Mouse (Mus musculus): ENCODE measurements at regions not wholly inside any gene's neighbourhood (a gene's known extent, or its start where the extent isn't known, plus 50 kb on each side); places are given as distances from the start of the nearest gene placed in this dataset.

- H3K9ac ChIP-seq (ENCODE audit: insufficient read depth, low read depth, low read length, poor library complexity, severe bottlenecking) = no peak overlapping the region
- no peaks in the 10 kb centered on the region for H3K9me3 ChIP-seq (ENCODE audit: control insufficient read depth, insufficient read depth, low read depth, low read length)
- TF ChIP-seq ZNF384 (IDR thresholded peaks at IDR 0.05; ENCODE audit: low read depth, low read length) = no peak
- TF ChIP-seq HCFC1 (IDR thresholded peaks at IDR 0.05; ENCODE audit: borderline replicate concordance, insufficient read depth, low read length) = no peak
- no peak for TF ChIP-seq CHD2 (IDR thresholded peaks at IDR 0.05; ENCODE audit: low read depth, low read length)
- TF ChIP-seq MAFK (IDR thresholded peaks at IDR 0.05; ENCODE audit: insufficient read depth, low read depth, low read length) = no peak
- no peak for TF ChIP-seq ZC3H11A (IDR thresholded peaks at IDR 0.05; ENCODE audit: borderline replicate concordance, low read depth, low read length)
- no peak for DNase-seq (ENCODE audit: low read depth, low spot score)
- no peaks in the 10 kb centered on the region for H3K4me1 ChIP-seq (ENCODE audit: control insufficient read depth in 2 of 2, insufficient read depth in 2 of 2, low read length in 2 of 2, poor library complexity in 1 of 2)
- no peak overlapping the region for H3K27ac ChIP-seq (ENCODE audit: insufficient read depth, low read depth, low read length, poor library complexity, severe bottlenecking)
- no peaks in the 10 kb centered on the region for H3K36me3 ChIP-seq (ENCODE audit: control insufficient read depth, insufficient read depth, low read length, poor library complexity, severe bottlenecking)
- H3K4me3 ChIP-seq (ENCODE audit: insufficient read depth in 1 of 2, low read depth in 1 of 2, low read length in 2 of 2, poor library complexity in 1 of 2, severe bottlenecking in 1 of 2) = no peak overlapping the region
- in situ Hi-C loops (cut with MboI; ENCODE audit: low sequenced_read_pairs in 2 of 2, unreplicated experiment in 2 of 2) = no loop called here
Measured at GRCm38 (mm10) chr3:105214867-105215266, 148.2 kb downstream of the 4930564D02Rik start.

- Histone ChIP-seq H3K9ac (ENCODE audit: insufficient read depth, low read depth, low read length, poor library complexity, severe bottlenecking) (no peak overlapping the region), H3K4me3 (ENCODE audit: insufficient read depth in 1 of 2, low read depth in 1 of 2, low read length in 2 of 2, poor library complexity in 1 of 2, severe bottlenecking in 1 of 2) (no peak overlapping the region), H3K9me3 (ENCODE audit: control insufficient read depth, insufficient read depth, low read depth, low read length) (no peaks in the 10 kb centered on the region), H3K27ac (ENCODE audit: insufficient read depth, low read depth, low read length, poor library complexity, severe bottlenecking) (no peak overlapping the region), H3K36me3 (ENCODE audit: control insufficient read depth, insufficient read depth, low read length, poor library complexity, severe bottlenecking) (no peaks in the 10 kb centered on the region), H3K4me1 (ENCODE audit: control insufficient read depth in 2 of 2, insufficient read depth in 2 of 2, low read length in 2 of 2, poor library complexity in 1 of 2) (no peaks in the 10 kb centered on the region)
- in situ Hi-C loops (cut with MboI; ENCODE audit: low sequenced_read_pairs in 2 of 2, unreplicated experiment in 2 of 2) = no loop called here
- no peak for DNase-seq (ENCODE audit: low read depth, low spot score)
- no peak for TF ChIP-seq ZC3H11A (IDR thresholded peaks at IDR 0.05; ENCODE audit: borderline replicate concordance, low read depth, low read length)
- TF ChIP-seq ZNF384 (IDR thresholded peaks at IDR 0.05; ENCODE audit: low read depth, low read length) = no peak
- no peak for TF ChIP-seq MAFK (IDR thresholded peaks at IDR 0.05; ENCODE audit: insufficient read depth, low read depth, low read length)
- TF ChIP-seq HCFC1 (IDR thresholded peaks at IDR 0.05; ENCODE audit: borderline replicate concordance, insufficient read depth, low read length) = no peak
- no peak for TF ChIP-seq CHD2 (IDR thresholded peaks at IDR 0.05; ENCODE audit: low read depth, low read length)
Measured at GRCm38 (mm10) chr3:105215729-105216128, 149.1 kb downstream of the 4930564D02Rik start.

GRCm38 (mm10) chr3:105219630-105220029, 153.0 kb downstream of the 4930564D02Rik start:
- Histone ChIP-seq H3K9me3 (ENCODE audit: control insufficient read depth, insufficient read depth, low read depth, low read length) (no peaks in the 10 kb centered on the region), H3K4me3 (ENCODE audit: insufficient read depth in 1 of 2, low read depth in 1 of 2, low read length in 2 of 2, poor library complexity in 1 of 2, severe bottlenecking in 1 of 2) (no peak overlapping the region), H3K36me3 (ENCODE audit: control insufficient read depth, insufficient read depth, low read length, poor library complexity, severe bottlenecking) (no peaks in the 10 kb centered on the region), H3K4me1 (ENCODE audit: control insufficient read depth in 2 of 2, insufficient read depth in 2 of 2, low read length in 2 of 2, poor library complexity in 1 of 2) (no peaks in the 10 kb centered on the region), H3K27ac (ENCODE audit: insufficient read depth, low read depth, low read length, poor library complexity, severe bottlenecking) (no peak overlapping the region), H3K9ac (ENCODE audit: insufficient read depth, low read depth, low read length, poor library complexity, severe bottlenecking) (no peak overlapping the region)
- no peak for DNase-seq (ENCODE audit: low read depth, low spot score)
- no peak for TF ChIP-seq ZC3H11A (IDR thresholded peaks at IDR 0.05; ENCODE audit: borderline replicate concordance, low read depth, low read length)
- TF ChIP-seq ZNF384 (IDR thresholded peaks at IDR 0.05; ENCODE audit: low read depth, low read length) = no peak
- no peak for TF ChIP-seq CHD2 (IDR thresholded peaks at IDR 0.05; ENCODE audit: low read depth, low read length)
- TF ChIP-seq HCFC1 (IDR thresholded peaks at IDR 0.05; ENCODE audit: borderline replicate concordance, insufficient read depth, low read length) = no peak
- TF ChIP-seq MAFK (IDR thresholded peaks at IDR 0.05; ENCODE audit: insufficient read depth, low read depth, low read length) = no peak
- in situ Hi-C loops (cut with MboI; ENCODE audit: low sequenced_read_pairs in 2 of 2, unreplicated experiment in 2 of 2) = no loop called here

- in situ Hi-C loops (cut with MboI; ENCODE audit: low sequenced_read_pairs in 2 of 2, unreplicated experiment in 2 of 2) = no loop called here
- no peaks in the 10 kb centered on the region for H3K4me1 ChIP-seq (ENCODE audit: control insufficient read depth in 2 of 2, insufficient read depth in 2 of 2, low read length in 2 of 2, poor library complexity in 1 of 2)
- DNase-seq (ENCODE audit: low read depth, low spot score) = no peak
- no peak overlapping the region for H3K4me3 ChIP-seq (ENCODE audit: insufficient read depth in 1 of 2, low read depth in 1 of 2, low read length in 2 of 2, poor library complexity in 1 of 2, severe bottlenecking in 1 of 2)
- H3K9me3 ChIP-seq (ENCODE audit: control insufficient read depth, insufficient read depth, low read depth, low read length) = no peaks in the 10 kb centered on the region
- TF ChIP-seq ZC3H11A (IDR thresholded peaks at IDR 0.05; ENCODE audit: borderline replicate concordance, low read depth, low read length) = no peak
- no peak for TF ChIP-seq CHD2 (IDR thresholded peaks at IDR 0.05; ENCODE audit: low read depth, low read length)
- no peak for TF ChIP-seq ZNF384 (IDR thresholded peaks at IDR 0.05; ENCODE audit: low read depth, low read length)
- TF ChIP-seq HCFC1 (IDR thresholded peaks at IDR 0.05; ENCODE audit: borderline replicate concordance, insufficient read depth, low read length) = no peak
- no peak for TF ChIP-seq MAFK (IDR thresholded peaks at IDR 0.05; ENCODE audit: insufficient read depth, low read depth, low read length)
- no peak overlapping the region for H3K27ac ChIP-seq (ENCODE audit: insufficient read depth, low read depth, low read length, poor library complexity, severe bottlenecking)
- H3K36me3 ChIP-seq (ENCODE audit: control insufficient read depth, insufficient read depth, low read length, poor library complexity, severe bottlenecking) = no peaks in the 10 kb centered on the region
- H3K9ac ChIP-seq (ENCODE audit: insufficient read depth, low read depth, low read length, poor library complexity, severe bottlenecking) = no peak overlapping the region
Measured at GRCm38 (mm10) chr3:105220641-105221040, 154.0 kb downstream of the 4930564D02Rik start.

GRCm38 (mm10) chr3:105222925-105223324, 156.3 kb downstream of the 4930564D02Rik start:
- no peak overlapping the region for H3K27ac ChIP-seq (ENCODE audit: insufficient read depth, low read depth, low read length, poor library complexity, severe bottlenecking)
- H3K4me1 ChIP-seq (ENCODE audit: control insufficient read depth in 2 of 2, insufficient read depth in 2 of 2, low read length in 2 of 2, poor library complexity in 1 of 2) = no peaks in the 10 kb centered on the region
- no peaks in the 10 kb centered on the region for H3K36me3 ChIP-seq (ENCODE audit: control insufficient read depth, insufficient read depth, low read length, poor library complexity, severe bottlenecking)
- H3K9ac ChIP-seq (ENCODE audit: insufficient read depth, low read depth, low read length, poor library complexity, severe bottlenecking) = no peak overlapping the region
- no peaks in the 10 kb centered on the region for H3K9me3 ChIP-seq (ENCODE audit: control insufficient read depth, insufficient read depth, low read depth, low read length)
- in situ Hi-C loops (cut with MboI; ENCODE audit: low sequenced_read_pairs in 2 of 2, unreplicated experiment in 2 of 2) = no loop called here
- H3K4me3 ChIP-seq (ENCODE audit: insufficient read depth in 1 of 2, low read depth in 1 of 2, low read length in 2 of 2, poor library complexity in 1 of 2, severe bottlenecking in 1 of 2) = no peak overlapping the region
- TF ChIP-seq HCFC1 (IDR thresholded peaks at IDR 0.05; ENCODE audit: borderline replicate concordance, insufficient read depth, low read length) (no peak), ZNF384 (IDR thresholded peaks at IDR 0.05; ENCODE audit: low read depth, low read length) (no peak), ZC3H11A (IDR thresholded peaks at IDR 0.05; ENCODE audit: borderline replicate concordance, low read depth, low read length) (no peak), CHD2 (IDR thresholded peaks at IDR 0.05; ENCODE audit: low read depth, low read length) (no peak), MAFK (IDR thresholded peaks at IDR 0.05; ENCODE audit: insufficient read depth, low read depth, low read length) (no peak)
- no peak for DNase-seq (ENCODE audit: low read depth, low spot score)
